Mouse (Mus musculus): ENCODE results near the gene Mcoln3.

GRCm38 (mm10) chr3:146069276-146069675 is 48.0 kb upstream of the Mcoln3 start:
- no peak for TF ChIP-seq POLR2A (IDR thresholded peaks at IDR 0.05; ENCODE audit: borderline replicate concordance, control insufficient read depth, low read depth, low read length)
- no peak for TF ChIP-seq CTCF (IDR thresholded peaks at IDR 0.05; ENCODE audit: control insufficient read depth, insufficient read depth, low read length)

Measured in bone marrow, adult 2 months (tissue).